Mouse (Mus musculus): Measurements from ENCODE around the gene Ceacam16.

GRCm38 (mm10) chr7:19821633-19822032 is 39.5 kb downstream of the Ceacam16 start:
- TF ChIP-seq CTCF (IDR thresholded peaks at IDR 0.05; ENCODE audit: extremely low read depth, insufficient read depth, low read length) = no peak
- no peak for TF ChIP-seq POLR2A (IDR thresholded peaks at IDR 0.05; ENCODE audit: extremely low read depth, insufficient read depth, low read length)
